Mouse (Mus musculus): Measurements from ENCODE around the gene Pde6d.
"Not testable (repeated sequence)": the region's sequence is repeated elsewhere in the genome, so short reads cannot be mapped to it uniquely, and the experiment has no call there.

Gene Pde6d

DNA sequence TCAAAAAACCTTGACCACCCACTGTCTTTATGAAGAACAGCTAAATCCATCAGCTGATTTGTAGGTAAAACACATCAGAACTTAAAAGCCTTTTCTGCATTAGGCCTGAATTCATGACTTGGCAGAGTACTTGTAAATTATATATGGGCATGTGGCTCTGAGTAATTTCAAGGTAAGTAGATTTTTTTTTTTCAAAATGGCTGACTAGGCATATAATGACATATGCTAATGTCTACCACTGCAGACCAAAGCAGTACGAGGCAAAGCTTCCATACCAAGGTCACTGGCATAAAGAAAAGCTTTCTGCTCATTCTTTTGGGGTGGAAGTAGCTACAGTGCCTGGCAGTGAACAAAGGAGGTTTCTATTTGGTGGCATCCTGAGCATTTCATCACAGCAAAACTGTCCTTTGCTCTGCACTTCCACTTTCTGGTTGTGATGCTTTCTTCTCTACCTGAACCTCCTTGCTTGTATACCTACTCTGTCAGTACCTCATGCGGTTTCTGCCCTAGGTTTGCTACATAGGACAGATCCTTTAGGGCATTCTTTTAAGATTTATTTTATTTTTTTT is 13.1 kb downstream of the Pde6d start:
- no peak for DNase-seq (ENCODE audit: low spot score in 2 of 2)

DNA sequence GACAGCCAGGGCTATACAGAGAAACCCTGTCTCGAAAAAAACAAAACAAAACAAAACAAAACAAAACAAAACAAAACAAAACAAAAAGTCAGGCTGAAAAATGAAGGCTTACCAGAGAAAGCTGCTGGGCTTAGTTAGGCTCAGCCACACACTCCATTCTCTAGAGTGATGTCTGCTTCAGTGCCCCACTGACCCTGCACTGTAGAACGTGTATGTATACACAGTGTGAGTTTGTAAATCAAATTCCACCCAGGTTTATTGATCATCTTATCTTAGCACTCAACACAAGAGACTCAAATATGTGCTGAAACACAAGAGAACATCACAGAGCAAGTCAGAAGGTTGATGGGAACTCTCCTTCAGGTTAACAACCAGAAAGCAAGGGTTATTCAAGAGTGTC is 14.0 kb downstream of the Pde6d start:
- DNase-seq (ENCODE audit: low spot score in 2 of 2): no peak

DNA sequence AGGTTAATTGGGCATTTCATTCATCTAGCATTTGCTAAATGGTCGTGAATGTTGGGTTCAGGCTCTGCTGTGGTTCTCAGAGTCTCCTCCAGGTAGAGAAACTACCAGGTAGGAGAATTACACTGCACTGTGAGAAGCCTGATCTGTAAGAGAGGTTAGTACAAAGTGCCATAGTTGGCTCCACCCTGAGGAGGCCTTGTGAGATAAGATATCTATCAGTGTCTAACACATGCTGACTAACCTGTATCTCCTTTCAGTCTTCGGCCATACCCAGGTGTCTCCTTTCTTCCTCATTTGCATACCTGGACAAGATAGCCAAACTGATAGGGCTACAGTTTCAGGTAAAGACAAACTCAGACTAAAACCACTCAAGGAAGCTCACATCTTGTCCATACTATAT is 19.8 kb downstream of the Pde6d start:
- DNase-seq (ENCODE audit: low spot score in 2 of 2): no peak

DNA sequence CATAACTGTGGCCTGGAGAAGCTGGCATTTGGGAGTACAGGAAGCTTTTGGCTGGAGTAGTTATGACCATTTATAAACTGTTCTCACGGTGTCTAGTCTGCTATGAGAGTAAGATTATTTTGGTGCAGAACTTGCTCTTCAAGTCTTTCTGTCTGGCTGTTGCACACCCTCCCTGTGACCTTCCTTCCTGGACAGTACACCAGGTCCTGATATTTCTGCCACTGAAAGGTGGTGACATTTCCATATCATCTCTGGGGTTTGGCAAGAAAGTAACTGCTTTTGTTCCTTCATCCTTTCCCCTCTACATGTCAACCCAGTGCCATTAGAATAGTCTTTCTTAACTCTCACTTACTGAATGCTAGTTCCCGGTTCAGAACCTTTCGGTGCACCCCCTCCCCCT is 23.2 kb downstream of the Pde6d start:
- DNase-seq (ENCODE audit: low spot score in 2 of 2): no peak

- no peak for DNase-seq (ENCODE audit: low spot score in 2 of 2)
Observed at GRCm38 (mm10) chr1:86557872-86558271, 24.6 kb downstream of the Pde6d start.

DNA sequence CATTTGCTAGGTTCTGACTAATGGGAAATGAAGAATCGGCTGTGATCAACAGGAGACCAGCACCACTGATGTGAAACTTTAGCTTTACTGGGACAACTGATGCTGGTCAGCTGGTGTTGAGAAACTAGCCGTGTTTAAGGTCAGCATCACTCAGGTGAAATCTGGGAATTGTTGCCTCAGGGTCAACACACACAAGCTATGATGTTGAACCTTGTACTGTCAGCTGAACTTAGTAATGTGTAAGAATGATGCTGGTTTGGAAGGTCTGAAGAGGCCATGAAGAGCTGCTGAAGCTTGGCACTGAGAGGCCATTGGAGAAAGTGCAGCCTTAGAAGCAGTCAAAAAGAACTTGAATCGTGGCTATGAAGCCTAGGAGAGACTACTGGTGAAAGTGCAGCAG is 26.8 kb downstream of the Pde6d start:
- no peak for DNase-seq (ENCODE audit: low spot score in 2 of 2)

DNA sequence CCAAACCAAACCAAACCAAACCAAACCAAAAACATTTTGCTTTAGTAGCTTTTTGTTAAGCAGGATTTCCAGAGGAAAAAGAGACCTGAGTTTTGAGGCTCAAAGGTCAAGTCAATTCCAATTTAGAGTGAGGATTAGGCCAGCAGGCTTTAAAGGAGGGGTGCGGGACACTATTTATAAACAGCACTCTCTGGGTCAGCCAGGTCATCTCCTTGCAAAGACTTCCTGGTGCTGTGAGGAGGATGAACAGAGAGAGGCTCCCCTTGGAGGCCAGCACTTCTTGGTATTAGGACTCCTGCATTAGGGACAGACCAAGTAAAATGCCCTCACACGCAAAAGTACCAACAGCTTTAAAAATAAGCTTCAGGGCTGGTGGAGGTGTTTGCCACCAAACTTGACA is 30.6 kb downstream of the Pde6d start:
- DNase-seq (ENCODE audit: low spot score in 2 of 2): no peak

- no peak for DNase-seq (ENCODE audit: low spot score in 2 of 2)
Observed at GRCm38 (mm10) chr1:86551299-86551698, 31.1 kb downstream of the Pde6d start.

- no peak for DNase-seq (ENCODE audit: low spot score in 2 of 2)
Observed at GRCm38 (mm10) chr1:86546797-86547196, 35.6 kb downstream of the Pde6d start.

DNA sequence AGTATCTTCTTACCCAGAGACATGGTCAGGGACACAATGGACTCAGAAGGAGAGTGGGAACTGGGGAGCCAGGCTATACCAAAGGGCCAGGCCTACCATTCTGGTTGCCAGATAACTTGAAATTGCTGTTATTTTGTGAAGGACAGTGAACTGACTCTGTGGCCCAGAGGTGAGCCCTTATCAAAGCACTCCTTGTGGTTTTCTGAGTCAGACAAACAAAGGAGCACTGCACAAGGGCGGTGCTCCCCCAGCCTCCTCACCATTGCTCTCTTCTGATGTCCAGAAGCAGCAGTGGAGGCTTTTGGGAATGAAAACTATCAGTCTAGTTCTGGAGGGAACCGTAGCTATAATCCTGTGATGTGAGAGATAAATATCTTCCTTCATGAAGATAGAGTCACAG is 39.8 kb downstream of the Pde6d start:
- DNase-seq (ENCODE audit: low spot score in 2 of 2): no peak

- DNase-seq (ENCODE audit: low spot score in 2 of 2): not testable (repeated sequence)
Observed at GRCm38 (mm10) chr1:86539583-86539982, 42.8 kb downstream of the Pde6d start.

GRCm38 (mm10) chr1:86538383-86538782 is 44.0 kb downstream of the Pde6d start:
- DNase-seq (ENCODE audit: low spot score in 2 of 2): no peak

- DNase-seq (ENCODE audit: low spot score in 2 of 2): peak in 1 of 2 experiments; percentile 35
Observed at GRCm38 (mm10) chr1:86533411-86534130, 48.9 kb downstream of the Pde6d start.

DNA sequence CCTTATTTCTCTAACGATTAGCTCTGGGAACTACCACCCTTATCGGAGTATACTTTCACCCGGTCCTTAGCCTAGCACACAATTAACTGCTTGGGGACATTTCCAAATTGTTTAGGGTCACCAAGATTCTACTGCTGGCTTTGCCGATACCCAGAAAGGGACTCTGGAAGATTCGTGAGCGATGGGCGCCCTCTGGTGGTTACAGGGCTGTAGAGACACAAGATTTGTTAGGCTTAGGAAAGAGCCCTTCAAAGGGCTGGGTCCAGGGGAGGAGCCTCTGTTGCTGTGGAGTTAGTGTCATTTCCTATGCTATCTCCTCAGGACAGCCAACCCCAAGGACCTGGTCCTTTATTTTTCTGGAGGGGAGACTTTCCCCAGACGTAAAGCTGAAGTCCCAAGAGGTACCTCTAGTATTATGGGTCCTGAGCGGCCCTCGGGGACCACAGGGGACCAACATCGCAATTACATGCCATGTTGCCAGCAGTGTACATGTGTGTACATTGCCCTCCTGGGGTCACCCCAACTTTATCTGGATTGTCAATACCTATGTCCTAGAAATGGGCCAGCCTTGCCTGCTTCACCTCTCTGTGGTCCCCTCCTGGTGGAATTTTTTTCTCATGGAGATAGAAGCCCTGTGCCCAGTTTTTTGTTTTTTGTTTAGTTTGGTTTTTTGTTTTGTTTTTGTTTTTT is 49.9 kb downstream of the Pde6d start:
- DNase-seq (ENCODE audit: low spot score in 2 of 2): peak; percentile 95 to 96

DNA sequence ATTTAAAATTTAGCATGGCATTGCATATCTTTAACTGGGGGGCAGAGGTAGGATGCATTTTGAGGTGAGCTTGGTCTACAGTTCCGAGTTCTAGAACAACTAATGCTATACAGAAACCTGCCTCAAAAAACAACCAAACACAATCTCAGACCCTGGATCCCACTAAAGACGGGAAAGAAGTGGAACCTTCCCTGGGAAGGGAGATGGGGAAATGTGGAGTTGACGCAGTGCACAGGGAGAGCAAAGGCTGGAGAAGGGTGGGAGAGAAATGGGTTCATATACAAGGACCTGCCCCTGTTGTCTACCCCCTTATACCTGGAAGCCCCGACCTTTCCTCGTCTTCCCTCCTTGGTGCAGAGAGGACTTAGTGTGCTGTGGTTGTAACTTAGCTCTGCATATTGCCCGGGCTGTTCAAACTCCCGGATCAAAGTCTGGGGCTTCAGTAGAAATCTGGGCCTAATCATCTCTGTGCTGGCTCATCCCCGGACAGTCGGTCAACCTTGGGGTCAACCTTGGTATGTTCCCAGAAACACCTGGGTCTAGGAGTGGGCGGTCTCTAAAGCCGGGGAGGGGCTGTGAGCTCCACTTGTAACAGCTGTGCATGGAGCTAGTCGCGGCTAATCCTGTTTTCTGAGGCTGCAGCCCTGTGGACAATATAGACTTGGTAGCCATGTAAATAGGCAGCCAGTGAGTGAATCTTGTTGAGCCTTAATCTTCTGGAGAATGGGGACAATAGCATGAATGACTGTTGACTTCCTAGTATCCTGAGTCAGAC is 50.7 kb downstream of the Pde6d start:
- no peak for DNase-seq (ENCODE audit: low spot score in 2 of 2)

DNA sequence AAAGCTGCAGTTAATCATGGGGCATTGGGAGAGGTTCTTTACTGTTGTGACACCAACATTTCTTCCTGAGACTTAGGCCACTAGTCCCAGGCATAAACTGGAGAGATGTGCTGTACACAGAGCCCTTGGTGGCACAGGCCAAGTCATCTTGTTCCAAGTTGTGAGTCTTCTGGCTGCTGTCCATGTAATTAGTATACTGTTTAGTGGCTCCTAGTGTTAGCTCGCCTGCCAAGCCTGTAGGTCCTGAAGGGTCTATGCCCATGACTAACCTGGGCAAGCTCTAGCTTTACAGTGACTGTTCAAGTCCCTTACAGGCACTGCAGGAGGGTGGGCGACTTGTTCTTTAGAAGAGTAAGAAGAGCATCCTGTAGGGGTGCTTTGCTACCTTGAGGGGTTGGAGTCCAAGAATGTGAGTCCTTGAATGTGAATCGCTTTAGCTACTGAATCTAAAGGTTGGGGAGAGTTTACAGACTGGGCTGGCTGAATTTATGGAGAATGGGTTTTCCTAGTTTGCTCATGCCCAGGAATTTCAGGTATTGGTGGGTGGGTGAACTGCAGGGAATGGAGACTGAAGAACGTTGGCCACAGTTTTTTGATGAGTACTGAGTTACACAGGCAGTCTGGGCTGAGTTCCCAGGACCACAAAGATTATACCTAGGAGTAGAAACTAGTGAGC is 51.4 kb downstream of the Pde6d start:
- no peak for DNase-seq (ENCODE audit: low spot score in 2 of 2)

DNA sequence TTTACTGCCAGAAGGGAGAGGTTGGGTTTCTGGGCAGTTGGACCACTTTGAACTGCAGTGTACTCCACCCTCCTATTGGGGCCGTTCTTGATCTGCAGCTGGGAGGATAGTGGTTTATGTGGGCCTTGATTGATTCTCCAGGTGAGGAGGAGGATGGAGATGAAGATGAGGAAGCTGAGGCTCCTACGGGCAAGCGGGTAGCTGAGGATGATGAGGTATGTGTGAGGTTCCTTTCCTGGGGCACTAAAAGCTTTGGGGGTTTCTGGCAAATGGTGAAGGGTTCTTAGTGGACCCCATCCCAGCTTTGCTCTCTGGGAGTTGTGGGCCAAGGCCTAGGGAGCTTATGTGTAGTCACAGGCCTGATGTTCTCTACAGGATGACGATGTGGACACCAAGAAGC is 52.8 kb downstream of the Pde6d start:
- DNase-seq (ENCODE audit: low spot score in 2 of 2): no peak

DNA sequence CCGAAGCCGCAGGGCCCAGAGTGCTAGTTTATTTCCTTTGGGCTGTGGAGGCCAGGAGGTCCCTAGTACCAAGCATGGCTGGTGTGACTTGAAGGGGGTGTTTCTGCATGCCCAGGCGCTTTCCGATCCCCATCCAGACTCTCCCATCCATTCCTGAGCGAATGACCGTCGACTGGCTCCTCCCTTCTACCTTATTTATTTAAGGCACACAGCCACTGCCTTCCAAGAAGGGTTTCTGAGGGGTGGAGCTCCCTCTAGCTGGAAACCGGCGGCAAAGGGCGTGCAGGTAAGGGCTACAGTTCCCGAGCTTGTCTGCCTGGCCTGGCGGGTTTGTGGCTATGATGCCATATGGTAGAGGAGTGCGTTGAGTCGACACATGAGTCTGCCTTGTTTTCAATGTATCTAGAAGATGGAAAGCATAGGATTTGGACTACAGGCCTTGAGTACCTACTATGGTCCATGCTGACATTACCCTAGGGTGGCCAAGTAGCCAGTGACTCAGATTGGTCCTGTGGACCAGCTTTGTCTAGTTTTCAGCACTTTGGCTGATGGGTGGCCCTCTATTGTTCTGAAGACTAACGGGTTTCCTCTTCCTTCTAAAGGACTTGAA is 53.8 kb downstream of the Pde6d start:
- DNase-seq (ENCODE audit: low spot score in 2 of 2): no peak

DNA sequence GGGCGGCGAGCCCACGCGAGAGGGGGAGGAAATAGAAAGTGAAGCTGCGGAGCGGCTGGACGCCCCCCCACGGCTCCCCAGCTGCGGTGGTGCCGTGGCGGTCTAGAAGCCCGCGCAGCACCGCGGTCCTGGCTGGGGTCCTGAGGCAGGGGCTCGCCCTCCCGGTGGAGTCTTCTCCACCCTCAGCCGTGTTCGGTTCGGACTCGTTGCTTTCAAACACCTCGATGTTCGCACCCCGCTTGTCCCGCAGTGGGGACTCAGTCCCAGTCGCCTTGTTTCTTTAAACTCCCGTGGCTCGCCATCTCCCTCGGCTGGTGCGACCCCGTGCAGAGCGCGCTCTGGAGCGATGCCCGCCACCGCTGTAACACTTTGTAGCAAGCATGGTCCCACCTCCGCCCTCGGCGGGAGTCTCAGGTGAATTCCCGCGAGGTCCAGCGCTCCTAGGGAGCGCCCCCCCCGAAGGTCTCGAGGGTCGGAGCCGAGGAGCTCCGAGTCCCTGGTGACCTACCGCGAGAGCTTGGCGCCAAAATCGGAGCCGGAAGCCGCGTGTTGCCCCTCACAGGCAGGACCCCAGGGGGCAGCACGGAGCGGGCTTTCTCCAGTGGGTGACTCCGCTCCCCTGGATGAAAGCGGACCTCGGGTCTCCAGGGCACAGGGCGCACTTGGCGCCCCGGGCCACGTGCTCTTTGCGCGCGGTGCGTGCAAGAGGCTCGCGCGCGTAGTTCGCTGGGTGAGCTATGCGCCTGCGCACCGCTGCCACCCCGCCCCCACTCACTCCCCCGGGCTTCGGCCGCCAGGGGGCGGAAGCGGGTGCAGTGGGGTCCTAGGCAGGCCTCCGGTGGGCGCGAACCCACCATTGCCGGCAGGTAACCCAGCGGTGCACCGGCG is 54.6 kb downstream of the Pde6d start:
- peak; percentile 92 to 96 for DNase-seq (ENCODE audit: low spot score in 2 of 2)
